Mouse (Mus musculus) spleen, postnatal 10 days (tissue): Measurements from ENCODE around the gene Padi2.

Experiments used
- DNase-seq, 2 experiments: peaks; one replicate each; pipeline ENCODE4 v3.0.0; 2021 to 2022; ENCODE audit warnings: low spot score in 2 of 2

Gene Padi2

DNA sequence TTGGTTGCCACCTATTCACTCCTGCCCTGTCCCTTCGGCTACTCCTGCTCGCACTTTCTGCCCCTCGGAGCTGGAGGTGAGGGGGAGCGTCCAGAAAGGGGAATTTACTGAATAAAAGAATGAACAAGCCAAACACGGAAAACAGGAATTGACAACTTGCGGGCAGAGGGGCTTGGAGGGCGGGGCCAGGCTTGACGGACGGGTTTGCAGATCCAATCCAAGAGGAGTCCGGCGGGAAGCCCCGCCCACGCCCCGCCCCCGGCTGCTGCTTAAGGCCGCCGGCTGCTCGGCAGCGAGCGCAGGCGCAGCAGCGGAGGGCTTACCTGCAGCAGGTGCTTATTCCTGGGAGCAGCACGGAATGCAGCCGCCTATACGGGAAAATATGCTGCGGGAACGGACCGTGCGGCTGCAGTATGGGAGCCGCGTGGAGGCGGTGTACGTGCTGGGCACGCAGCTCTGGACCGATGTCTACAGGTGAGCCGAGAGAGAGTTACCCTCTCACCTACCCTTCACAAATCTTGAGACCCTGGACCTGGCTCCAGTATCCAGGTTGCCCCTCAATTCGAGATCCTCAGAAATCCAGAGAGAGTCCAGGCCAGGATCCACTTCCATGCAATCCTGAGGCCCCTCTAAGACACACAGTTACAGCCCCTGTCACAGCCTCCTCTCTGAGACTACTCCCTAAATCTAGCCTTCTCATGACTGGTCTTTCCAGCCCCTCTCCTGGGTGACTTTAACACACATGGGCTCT lies at the start of gene Padi2:
Gene Padi2, plus strand, starts transcription at position 269 of the 751 bp plus-strand sequence.
- DNase-seq: peak; percentile 69 to 85

- DNase-seq: no peak
Measured at GRCm38 (mm10) chr4:140857041-140857440, 49.1 kb upstream of the Padi2 start.

DNA sequence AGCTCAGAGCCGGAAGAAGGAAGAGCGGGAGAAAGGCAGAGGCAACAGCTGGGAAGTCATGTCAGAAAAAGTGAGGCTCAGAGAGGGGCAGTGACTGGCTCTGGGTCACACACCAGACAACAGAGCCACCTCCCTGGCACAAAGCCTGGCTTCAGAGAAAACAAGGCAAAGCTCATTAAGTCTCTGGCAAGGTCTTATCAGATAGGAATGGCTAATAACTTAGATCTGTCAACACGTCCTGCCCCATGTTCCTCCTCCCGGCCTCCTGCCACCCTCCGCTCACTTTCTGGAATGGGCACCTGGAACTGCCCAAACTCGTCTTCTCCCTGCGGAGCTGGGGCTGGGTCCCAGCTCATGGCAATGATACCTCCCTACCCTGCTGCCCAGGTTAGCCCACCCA lies 48.3 kb upstream of the Padi2 start:
- no peak for DNase-seq

- peak in 1 of 2 experiments; percentile 54 for DNase-seq
Measured at GRCm38 (mm10) chr4:140859291-140859690, 46.9 kb upstream of the Padi2 start.

- peak in 1 of 2 experiments; percentile 53 for DNase-seq
Measured at GRCm38 (mm10) chr4:140860125-140860766, 45.9 kb upstream of the Padi2 start.

DNA sequence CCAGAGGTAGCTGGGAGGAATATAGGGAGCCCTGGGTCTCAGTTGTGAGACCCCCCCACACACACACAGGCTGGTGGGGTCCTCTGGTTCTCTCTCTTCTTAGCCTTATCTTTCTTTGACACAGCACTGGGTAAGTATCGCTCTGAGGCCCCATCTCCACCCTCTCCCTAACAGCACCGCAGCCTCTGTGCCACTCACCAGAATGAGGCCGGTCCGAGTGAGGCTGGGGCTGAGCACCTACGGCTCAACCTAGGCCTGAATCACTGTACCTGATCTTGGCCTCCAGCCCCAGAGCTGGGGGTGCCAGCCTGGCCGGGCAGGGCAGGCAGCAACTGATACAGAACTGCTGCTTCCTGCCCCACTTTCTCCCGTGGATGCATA lies 45.4 kb upstream of the Padi2 start:
- DNase-seq: no peak

DNA sequence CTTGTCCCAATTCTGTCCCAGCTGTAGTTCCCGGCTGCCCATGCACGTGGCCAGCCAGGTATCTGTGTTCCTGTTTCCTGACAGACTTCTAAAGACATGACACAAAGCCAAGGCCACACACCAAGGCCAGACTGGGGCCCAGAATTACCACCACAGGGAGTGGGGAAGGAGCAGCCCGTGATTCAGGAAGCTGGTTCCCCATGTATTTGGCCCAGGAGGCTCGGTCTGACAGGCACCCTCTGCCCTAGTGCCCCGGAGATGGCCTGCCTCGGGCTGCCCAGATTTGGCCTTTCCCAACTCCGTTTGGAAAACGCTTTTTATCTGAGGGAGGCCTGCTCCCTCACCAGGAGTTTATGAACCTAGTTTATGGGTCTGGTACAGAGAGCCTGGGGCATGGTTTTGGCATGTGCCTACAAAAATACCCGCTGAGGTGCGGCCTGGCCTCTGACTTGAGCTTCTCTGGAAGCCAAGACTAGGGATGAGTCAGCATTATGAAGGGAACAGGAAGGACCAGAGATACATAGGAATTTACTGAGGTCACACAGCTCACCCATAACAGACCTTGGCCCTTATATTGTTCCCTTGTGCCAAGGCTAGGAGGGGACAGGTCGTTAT lies 44.0 kb upstream of the Padi2 start:
- no peak for DNase-seq

DNA sequence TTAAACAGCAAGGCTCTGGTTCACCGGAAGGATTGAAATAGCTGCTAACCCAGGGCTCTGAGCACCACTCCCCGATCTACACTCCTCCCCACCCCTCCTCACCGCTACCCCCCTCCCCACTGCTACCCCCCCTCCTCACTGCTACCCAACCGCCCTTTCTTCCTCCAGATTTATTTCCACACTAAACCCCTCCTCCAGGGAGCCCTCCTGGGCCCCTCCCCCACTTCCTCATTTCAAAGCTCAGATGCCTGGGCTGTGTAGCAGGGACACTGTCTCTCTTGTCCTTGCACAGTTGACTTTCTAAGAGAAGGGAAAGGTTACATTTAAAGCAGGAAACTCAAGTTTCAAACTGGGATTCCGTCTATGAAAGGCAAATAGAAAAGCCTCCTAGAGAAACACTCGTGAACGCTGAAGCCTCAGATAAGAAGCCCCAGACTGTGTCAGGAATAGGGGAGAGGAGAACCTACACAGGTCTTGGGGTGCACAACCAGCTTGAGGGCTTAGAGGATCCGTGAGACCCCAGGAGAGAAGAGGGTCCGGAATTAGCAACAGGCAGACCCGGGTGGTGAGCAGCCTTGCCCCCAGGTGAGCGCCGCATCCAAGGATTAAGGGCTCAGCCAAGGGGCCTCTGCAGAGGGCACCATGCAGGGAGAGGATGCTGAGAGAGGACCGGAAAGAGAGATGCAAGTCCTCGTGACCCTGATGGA lies 37.5 kb upstream of the Padi2 start:
- DNase-seq: peak in 1 of 2 experiments; percentile 55

DNA sequence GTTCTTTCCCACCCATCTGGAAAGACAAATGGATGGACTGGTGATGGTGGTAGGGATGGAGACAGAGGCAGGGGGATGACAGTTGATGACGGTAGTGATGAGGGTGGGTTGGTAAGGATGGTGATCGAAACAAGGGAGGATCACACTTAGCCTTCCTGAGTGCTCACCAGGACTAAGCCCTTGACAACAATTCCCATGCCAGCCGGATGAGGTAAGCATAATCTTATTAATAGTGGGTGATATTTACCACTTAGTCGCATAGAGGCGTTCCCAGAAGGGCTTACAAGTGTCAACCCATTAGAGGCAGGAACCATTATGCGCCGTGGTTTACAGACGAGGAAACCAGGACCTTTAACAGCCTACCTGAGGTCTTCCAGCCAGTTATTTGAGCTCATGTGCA lies 36.2 kb upstream of the Padi2 start:
- no peak for DNase-seq

- DNase-seq: peak in 1 of 2 experiments; percentile 11
Measured at GRCm38 (mm10) chr4:140870876-140871275, 35.3 kb upstream of the Padi2 start.

- peak in 1 of 2 experiments; percentile 13 for DNase-seq
Measured at GRCm38 (mm10) chr4:140871376-140871775, 34.8 kb upstream of the Padi2 start.

DNA sequence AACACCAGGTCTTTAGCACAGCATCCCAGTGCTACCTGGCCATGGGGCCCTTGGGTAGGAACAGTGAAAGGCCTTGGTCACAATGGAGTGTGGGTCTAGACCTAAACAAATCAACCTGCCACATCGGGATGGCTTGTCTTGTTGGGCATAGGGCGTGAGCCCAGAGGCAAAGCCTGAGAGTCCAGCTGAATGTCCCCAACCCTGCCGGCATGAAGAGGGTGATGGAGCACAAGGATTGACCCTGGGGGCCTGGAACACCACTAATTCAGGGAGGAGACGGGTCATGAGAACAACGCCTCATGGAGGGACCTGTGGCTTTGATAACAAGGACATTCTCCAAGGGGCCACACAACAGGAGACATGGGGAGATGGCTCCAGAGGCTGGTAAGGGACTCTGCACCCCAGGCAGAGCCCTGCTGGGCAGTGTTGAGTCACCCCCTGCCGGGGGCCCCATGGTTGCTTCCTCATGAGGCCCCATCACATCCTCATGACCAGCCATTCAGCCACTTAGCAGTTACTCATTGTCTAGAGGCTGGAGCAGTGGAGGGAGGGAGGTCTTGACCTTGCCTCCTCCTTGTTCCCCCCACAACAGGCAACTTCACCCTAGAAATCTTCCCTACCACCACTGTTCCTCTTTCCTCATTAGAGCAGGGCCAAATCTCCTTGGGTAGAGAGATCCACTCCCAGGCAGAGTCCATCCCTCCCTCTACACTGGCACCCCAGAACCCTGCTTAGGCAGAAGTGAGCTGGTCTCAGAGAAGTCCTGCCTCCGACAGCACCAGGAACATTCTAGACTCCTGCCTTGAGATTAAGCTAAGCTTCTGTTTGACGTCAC lies 34.1 kb upstream of the Padi2 start:
- peak in 1 of 2 experiments; percentile 27 for DNase-seq

GRCm38 (mm10) chr4:140872686-140872992 lies 33.5 kb upstream of the Padi2 start:
- DNase-seq: peak in 1 of 2 experiments; percentile 13

- no peak for DNase-seq
Measured at GRCm38 (mm10) chr4:140873011-140873410, 33.1 kb upstream of the Padi2 start.

GRCm38 (mm10) chr4:140876161-140876560 lies 30.0 kb upstream of the Padi2 start:
- DNase-seq: peak in 1 of 2 experiments; percentile 9

GRCm38 (mm10) chr4:140876681-140877080 lies 29.5 kb upstream of the Padi2 start:
- DNase-seq: peak in 1 of 2 experiments; percentile 10

DNA sequence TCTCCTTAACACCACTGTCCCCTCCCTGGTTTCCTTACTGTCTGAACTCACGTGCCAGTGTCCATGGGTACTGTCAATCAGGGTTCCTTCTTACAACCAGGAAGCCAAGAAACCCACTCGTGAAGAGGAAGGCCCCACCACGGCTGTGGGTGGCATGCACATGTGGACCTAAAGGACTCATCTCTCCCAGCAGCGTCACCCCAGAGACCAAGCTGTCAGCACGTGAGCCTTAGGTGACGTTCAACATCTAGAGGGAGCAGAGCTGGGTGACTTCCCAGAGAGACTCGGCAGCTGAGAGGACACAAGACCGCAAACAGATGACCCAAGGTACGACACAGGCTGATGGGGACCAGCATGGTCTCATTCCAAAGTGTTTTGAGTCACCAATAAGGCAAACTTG lies 28.7 kb upstream of the Padi2 start:
- peak in 1 of 2 experiments; percentile 10 for DNase-seq

DNA sequence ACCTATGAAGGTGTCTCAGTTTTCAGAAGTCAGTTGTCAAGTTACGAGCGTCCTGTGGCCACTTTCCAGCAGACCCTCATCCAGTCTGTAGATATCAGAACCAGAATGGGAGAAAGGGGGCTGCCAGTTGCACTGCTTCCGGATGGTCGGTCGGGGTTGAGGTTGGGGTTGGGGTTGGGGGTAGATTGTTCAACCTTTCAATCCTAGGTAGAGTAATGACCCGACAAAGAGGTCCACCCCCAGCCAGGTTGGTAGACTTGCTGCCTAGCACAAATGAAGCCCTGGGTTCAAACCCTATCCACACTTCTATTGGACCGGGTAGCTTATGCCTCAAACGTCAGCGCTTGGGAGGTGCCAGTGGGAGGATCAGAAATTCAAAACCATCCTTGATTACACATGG lies 27.5 kb upstream of the Padi2 start:
- peak in 1 of 2 experiments; percentile 9 for DNase-seq

- peak in 1 of 2 experiments; percentile 6 for DNase-seq
Measured at GRCm38 (mm10) chr4:140879116-140879515, 27.0 kb upstream of the Padi2 start.

DNA sequence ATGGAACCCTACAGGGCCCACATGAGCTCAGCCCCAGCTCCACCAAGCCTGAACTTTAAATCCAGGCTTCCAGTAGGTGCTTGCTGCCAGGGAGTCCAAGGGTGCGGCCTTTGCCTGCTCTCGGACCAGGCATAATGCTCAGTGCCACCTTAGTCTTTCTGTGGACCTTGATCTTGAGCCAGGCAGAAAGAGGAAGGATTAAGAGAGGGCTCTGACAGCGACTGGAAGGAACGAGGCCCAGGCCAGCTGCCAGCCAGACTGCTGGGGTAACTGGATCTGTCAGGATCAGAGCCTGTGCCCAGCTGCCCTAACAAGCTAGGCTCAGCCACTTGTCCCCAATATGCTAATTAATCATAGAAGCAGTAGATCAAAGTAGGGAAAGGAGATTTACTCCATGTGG lies 26.4 kb upstream of the Padi2 start:
- peak in 1 of 2 experiments; percentile 9 for DNase-seq

DNA sequence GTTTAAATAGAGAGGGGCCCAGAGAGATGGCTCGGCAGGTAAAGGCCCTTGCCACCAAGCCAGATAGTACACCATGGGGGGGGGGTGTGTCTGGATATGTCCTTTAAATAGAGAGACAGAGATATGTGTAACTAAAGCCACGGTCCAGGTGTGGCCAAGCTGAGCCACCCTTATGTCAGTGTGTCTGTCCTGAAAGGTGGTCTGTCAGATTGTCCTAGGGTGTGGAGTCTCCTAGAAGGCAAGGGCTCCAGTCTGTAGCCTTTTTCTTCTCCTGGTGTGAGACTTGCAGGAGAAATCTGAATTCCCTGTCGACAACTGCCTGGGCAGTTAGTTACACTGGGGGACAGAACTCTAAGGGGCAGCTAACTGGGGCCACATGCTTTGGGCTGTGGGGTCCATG lies 25.9 kb upstream of the Padi2 start:
- DNase-seq: peak in 1 of 2 experiments; percentile 6
